11 mouse cellular contexts compared by ENCODE assay signal in the genomic region with DNA sequence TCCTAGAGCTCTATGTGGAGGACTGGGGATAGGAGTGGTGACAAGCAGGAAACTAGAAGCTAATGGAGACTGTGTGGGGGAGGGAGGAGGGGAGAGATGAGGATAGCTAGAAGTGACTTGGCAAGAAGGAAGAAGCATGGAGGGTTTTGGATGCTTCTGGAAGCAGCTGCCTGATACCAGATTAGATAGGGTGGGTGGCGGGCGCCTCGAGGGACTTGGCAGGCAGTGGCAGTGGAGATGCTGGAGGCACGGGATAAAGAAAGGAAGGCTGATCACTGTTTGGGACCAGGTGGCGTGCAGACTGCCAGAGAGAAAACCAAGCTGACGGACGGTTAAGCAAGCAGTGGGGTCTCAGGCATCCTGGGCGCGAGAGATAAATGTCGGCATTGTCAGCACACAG. TPM values are rescaled to one million over a fixed set of nuclear protein-coding genes. Genes with fewer than 3 reads are reported as not detected.
DNase-seq lines count a peak whose midpoint lies in the region; ATAC-seq lines count a peak whose summit lies in the region.
"Had no signal": no experiment of that assay in that cellular context is flagged by ENCODE, and none has a peak within 500 bp of the region (broad histone marks: within the 10 kb centered on the region; RNA-seq: fewer than 3 reads in every experiment).

No protein-coding gene starts in this region.

- 0 out of 2 replicates have a peak overlapping the region, but pooled peaks have one; percentile 23 for H3K27ac ChIP-seq in lung, embryonic 16.5 days (ENCODE audit: low read length)
- H3K27ac ChIP-seq: macrophage had no signal

- WGBS in lung, embryonic 16.5 days: 18% methylated on average over 10 of the region's 10 CpGs

- H3K36me3 ChIP-seq in lung, embryonic 16.5 days (ENCODE audit: control insufficient read depth, insufficient read depth, low read length): no peaks in the 10 kb centered on the region

- DNase-seq in lung, adult 18-20 months: no peak
- DNase-seq in frontal cortex, postnatal 14 days (ENCODE audit: low spot score in 2 of 2): peak; percentile 73 to 81
- DNase-seq in left cerebral cortex, adult 11 months (ENCODE audit: low spot score): peak; percentile 66
- DNase-seq in right cerebral cortex, postnatal 10 days (ENCODE audit: low spot score in 2 of 2): peak; percentile 91 to 95
- DNase-seq in cerebellum, adult 18-20 months: no peak
- no peak for DNase-seq in cerebellum, adult 9-11 months
- no peak for DNase-seq in urinary bladder, postnatal 36 days (ENCODE audit: low spot score in 2 of 2)
- DNase-seq: gastrocnemius, postnatal 10 days had no signal

- H3K4me1 ChIP-seq in lung, embryonic 16.5 days (replicated peaks; ENCODE audit: control insufficient read depth, insufficient read depth, low read length): peaks cover 12% of the 10 kb centered on the region

- peak overlapping the region; percentile 23; the same call in 1 of the 2 replicates for H3K4me2 ChIP-seq in lung, embryonic 16.5 days (ENCODE audit: low read depth, low read length)

- H3K9ac ChIP-seq in lung, embryonic 16.5 days (ENCODE audit: low read length): no peak overlapping the region; the same call in 1 of the 2 replicates

- H3K9me3 ChIP-seq in lung, embryonic 16.5 days (ENCODE audit: control insufficient read depth, low read length): no peaks in the 10 kb centered on the region

- peak; percentile 64 for ATAC-seq in lung, embryonic 16.5 days (ENCODE audit: low read depth)

- H3K27me3 ChIP-seq in lung, embryonic 16.5 days (ENCODE audit: control insufficient read depth, insufficient read depth, low read depth, low read length): no peaks in the 10 kb centered on the region

- no peak overlapping the region for H3K4me3 ChIP-seq in lung, embryonic 16.5 days (ENCODE audit: low read length)

RNA-seq across cellular contexts. Expression of gene Golt1a, which starts 2.3 kb away (rescaled TPM):
- polyA plus RNA-seq in lung, embryonic 16.5 days (2015; fragmentation: Nextera tagmentation; extraction: Ambion mirVana): 0.11 and 0.21 TPM in 2 replicates
- polyA plus RNA-seq: macrophage had no signal

RNA-seq across cellular contexts. Expression of gene Kiss1, which starts 9.7 kb away (rescaled TPM):
- polyA plus RNA-seq in lung, embryonic 16.5 days (2015; fragmentation: Nextera tagmentation; extraction: Ambion mirVana): 8.0 and 9.9 TPM in 2 replicates
- polyA plus RNA-seq: macrophage; stomach, embryonic 16.5 days had no signal

RNA-seq across cellular contexts. Expression of gene Ren1, which starts 38.4 kb away (rescaled TPM):
- 0.78 and 1.3 TPM in 2 replicates for polyA plus RNA-seq in lung, embryonic 16.5 days (2015; fragmentation: Nextera tagmentation; extraction: Ambion mirVana)
- polyA plus RNA-seq: macrophage had no signal

RNA-seq across cellular contexts. Expression of gene Etnk2, which starts 51.4 kb away (rescaled TPM):
- 2.9 and 3.4 TPM in 2 replicates for polyA plus RNA-seq in lung, embryonic 16.5 days (2015; fragmentation: Nextera tagmentation; extraction: Ambion mirVana)
- polyA plus RNA-seq: macrophage had no signal

Comparison
In these comparisons a context has a peak if more than half of its experiments do, and no peak if none do; other contexts are left out.
1. DNase-seq: peak in frontal cortex, postnatal 14 days (2 of 2), left cerebral cortex, adult 11 months (single experiment) and right cerebral cortex, postnatal 10 days (2 of 2); none in lung, adult 18-20 months (0 of 2), cerebellum, adult 18-20 months (0 of 2), cerebellum, adult 9-11 months (single experiment) and urinary bladder, postnatal 36 days (0 of 2).